Mouse (Mus musculus) heart, embryonic 14.5 days (tissue): ENCODE data around the gene Ccdc60. TPM values are rescaled to one million over a fixed set of nuclear protein-coding genes. Genes with fewer than 3 reads are reported as not detected.

Source experiments
- ATAC-seq: fragments of 200-750 bp; cut with Nextera tagmentation; 2 replicates; pipeline ENCODE4 v1.8.0; 2017; ENCODE audit warnings: low read depth, moderate TSS enrichment; ENCODE audit not compliant: insufficient number of reproducible peaks, insufficient read depth, low FRiP score
- H3K27ac ChIP-seq, 2 experiments: fragments of 200-500 bp in 1 of 2; fragments of 300-500 bp in 1 of 2; sonication (generic) in 1 of 2; replicated peaks in 1 of 2; 2 replicates each; pipeline ENCODE4 v1.5.1; 2012 to 2014; ENCODE audit warnings: low read depth in 2 of 2, low read length in 2 of 2, control low read depth in 1 of 2, mild to moderate bottlenecking in 1 of 2, mixed read lengths in 1 of 2; ENCODE audit not compliant: control insufficient read depth in 1 of 2, insufficient read depth in 1 of 2
- H3K27me3 ChIP-seq: fragments of 300-500 bp; sonication (generic); 2 replicates; pipeline ENCODE4 v1.6.1; 2014; ENCODE audit warnings: mild to moderate bottlenecking, low read length, control low read depth; ENCODE audit not compliant: control insufficient read depth, insufficient read depth
- H3K36me3 ChIP-seq: fragments of 300-500 bp; sonication (generic); 2 replicates; pipeline ENCODE4 v1.6.1; 2014; ENCODE audit warnings: mild to moderate bottlenecking, control low read depth, low read length, mixed read lengths; ENCODE audit not compliant: control insufficient read depth, insufficient read depth
- H3K4me1 ChIP-seq, 2 experiments: fragments of 200-500 bp in 1 of 2; fragments of 300-500 bp in 1 of 2; sonication (generic) in 1 of 2; 2 replicates each; pipeline ENCODE4 v1.6.1; 2012 to 2014; ENCODE audit warnings: low read length in 2 of 2, control low read depth in 1 of 2, mixed read lengths in 1 of 2; ENCODE audit not compliant: control insufficient read depth in 2 of 2, insufficient read depth in 2 of 2
- H3K4me2 ChIP-seq: fragments of 300-500 bp; sonication (generic); 2 replicates; pipeline ENCODE4 v1.6.1; 2014; ENCODE audit warnings: mild to moderate bottlenecking, low read length
- H3K4me3 ChIP-seq, 2 experiments: fragments of 200-500 bp in 1 of 2; fragments of 300-500 bp in 1 of 2; sonication (generic) in 1 of 2; 2 replicates each; pipeline ENCODE4 v1.5.1; 2012 to 2014; ENCODE audit warnings: low read length in 2 of 2, mild to moderate bottlenecking in 2 of 2, control low read depth in 1 of 2, low read depth in 1 of 2, moderate library complexity in 1 of 2; ENCODE audit not compliant: control insufficient read depth in 1 of 2, insufficient read depth in 1 of 2
- H3K9ac ChIP-seq: fragments of 300-500 bp; sonication (generic); 2 replicates; pipeline ENCODE4 v1.6.1; 2014; ENCODE audit warnings: mild to moderate bottlenecking, low read length
- H3K9me3 ChIP-seq: fragments of 300-500 bp; sonication (generic); 2 replicates; pipeline ENCODE4 v1.6.1; 2016; ENCODE audit warnings: low read length, control low read depth; ENCODE audit not compliant: control insufficient read depth
- WGBS: fragments of 180-500 bp; shearing (Covaris S2); extraction: QIAGEN DNeasy Blood & Tissue Kit; methylation state at CpG from one replicate; pipeline ENCODE4 v1.1.7; 2014; 5-methylcytosine and 5-hydroxymethylcytosine counted together
- polyA plus RNA-seq: library from polyadenylated mRNA; unstranded; fragments of >200 nt; fragmentation: Nextera tagmentation; extraction: Ambion mirVana; gene quantifications from 2 replicates; pipeline ENCODE4 v1.2.1, GENCODE M21; 2014

Gene Ccdc60
- polyA plus RNA-seq, 1 experiment from 2014 or later: 0.66 TPM

DNA sequence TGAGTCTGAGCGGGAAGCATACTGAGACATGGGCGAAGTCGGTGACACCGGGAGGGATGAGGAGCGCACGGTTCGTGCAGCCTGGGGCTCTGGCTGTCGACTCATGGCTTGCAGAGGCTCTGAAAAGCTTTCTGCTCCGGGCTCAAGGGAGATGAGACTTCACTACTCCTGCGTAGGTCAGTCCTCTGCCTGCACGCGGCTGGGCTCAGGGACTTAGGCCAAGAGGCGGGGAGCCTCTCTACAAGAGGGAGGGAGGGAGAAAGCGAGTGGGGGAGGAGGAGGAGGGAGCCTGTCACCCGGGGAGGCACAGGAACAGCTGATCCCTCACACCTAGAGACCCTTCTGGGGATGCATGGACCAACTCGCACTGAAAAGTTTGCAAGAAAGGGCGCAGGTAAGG, 205.7 kb downstream of the Ccdc60 start, which contains the start of gene Tmem233:
TSS of gene Tmem233 (minus strand) at position 164 of the 400 bp plus-strand sequence.
- no peak within 1 kb of the TSS for H3K9ac ChIP-seq
- H3K4me2 ChIP-seq: no peak within 1 kb of the TSS
- no peaks in the 10 kb centered on the region for H3K9me3 ChIP-seq
- no peak within 1 kb of the TSS for H3K4me3 ChIP-seq
- no peak for ATAC-seq
- H3K4me1 ChIP-seq: no peaks in the 10 kb centered on the region; a peak in 1 of 4 replicates
- WGBS: 6% methylated on average over 17 of the region's 17 CpGs
- H3K27me3 ChIP-seq: peaks cover 17% of the 10 kb centered on the region
- H3K36me3 ChIP-seq: no peaks in the 10 kb centered on the region
- H3K27ac ChIP-seq: no peak within 1 kb of the TSS

DNA sequence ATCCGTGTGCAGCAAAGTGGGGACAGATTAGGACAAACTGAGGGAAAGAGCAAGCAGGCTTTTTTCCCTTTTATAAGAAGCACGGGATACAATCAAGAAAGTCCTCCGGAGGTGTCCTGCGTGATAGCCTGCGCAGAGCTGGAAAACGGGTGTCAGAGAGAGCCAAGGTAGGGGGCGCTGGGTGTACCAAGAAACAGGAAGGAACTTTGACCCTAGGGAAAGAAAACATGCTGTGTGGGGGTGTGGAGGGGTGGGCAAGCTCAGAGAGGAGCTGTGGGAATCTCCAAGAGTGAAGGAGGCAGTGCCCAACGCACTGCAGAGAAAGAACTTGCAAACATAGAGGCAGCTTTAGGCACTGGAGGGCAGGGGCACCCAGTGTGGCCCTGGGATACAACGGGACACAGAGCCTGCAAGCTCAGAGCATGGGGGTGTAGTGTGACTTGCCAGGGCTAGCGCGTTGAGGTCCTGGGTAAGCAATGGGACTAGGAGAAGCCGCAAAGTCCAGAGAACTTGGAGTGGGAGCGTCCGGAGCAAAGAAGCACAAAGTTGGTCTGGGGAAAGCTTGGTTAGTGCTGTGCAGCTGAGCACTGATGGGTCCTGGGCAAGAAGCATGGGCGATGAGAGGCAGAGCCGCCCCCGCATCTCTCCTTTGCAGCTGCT, 206.4 kb downstream of the Ccdc60 start:
- Histone ChIP-seq H3K4me3 (no peak overlapping the region), H3K27me3 (peaks cover 17% of the 10 kb centered on the region), H3K4me2 (no peak overlapping the region), H3K4me1 (no peaks in the 10 kb centered on the region; a peak in 1 of 4 replicates), H3K27ac (no peak overlapping the region), H3K9me3 (no peaks in the 10 kb centered on the region), H3K36me3 (no peaks in the 10 kb centered on the region), H3K9ac (no peak overlapping the region)
- no peak for ATAC-seq
- WGBS: 29% methylated on average over 17 of the region's 17 CpGs

- Histone ChIP-seq H3K27me3 (peaks cover 17% of the 10 kb centered on the region), H3K4me3 (no peak overlapping the region), H3K4me2 (no peak overlapping the region), H3K4me1 (no peaks in the 10 kb centered on the region; a peak in 1 of 4 replicates), H3K9me3 (no peaks in the 10 kb centered on the region), H3K9ac (no peak overlapping the region), H3K36me3 (no peaks in the 10 kb centered on the region), H3K27ac (no peak overlapping the region)
- 71% methylated on average over 7 of the region's 7 CpGs for WGBS
- ATAC-seq: no peak
Observed at GRCm38 (mm10) chr5:116081616-116082015, 207.2 kb downstream of the Ccdc60 start.

GRCm38 (mm10) chr5:116080736-116081135, 208.0 kb downstream of the Ccdc60 start:
- 35% methylated on average over 6 of the region's 6 CpGs for WGBS
- H3K4me1 ChIP-seq: no peaks in the 10 kb centered on the region; a peak in 1 of 4 replicates
- no peak overlapping the region for H3K4me3 ChIP-seq
- H3K9ac ChIP-seq: no peak overlapping the region
- ATAC-seq: no peak
- H3K27me3 ChIP-seq: peaks cover 17% of the 10 kb centered on the region
- H3K36me3 ChIP-seq: no peaks in the 10 kb centered on the region
- H3K27ac ChIP-seq: no peak overlapping the region
- no peak overlapping the region for H3K4me2 ChIP-seq
- H3K9me3 ChIP-seq: no peaks in the 10 kb centered on the region

Other genes with a start within 250 kb of the Ccdc60 start
- gene Tmem233, start 205.7 kb downstream of the Ccdc60 start, polyA plus RNA-seq: not detected in 2 replicates
- 30.4 and 31.7 TPM in 2 replicates for gene Hspb8, start 133.9 kb upstream of the Ccdc60 start, polyA plus RNA-seq